Mouse (Mus musculus) midbrain, embryonic 15.5 days (tissue): Measurements from ENCODE around the gene 4933425L06Rik. TPM values are rescaled to one million over a fixed set of nuclear protein-coding genes. Genes with fewer than 3 reads are reported as not detected.

Source experiments
- ATAC-seq: fragments of 200-750 bp; cut with Nextera tagmentation; replicated peaks from 2 replicates; pipeline ENCODE4 v1.8.0; 2017; ENCODE audit warnings: moderate TSS enrichment
- H3K27ac ChIP-seq: fragments of 300-500 bp; sonication (generic); 2 replicates; pipeline ENCODE4 v1.5.1; 2015; ENCODE audit warnings: mild to moderate bottlenecking, inconsistent platforms
- H3K27me3 ChIP-seq: fragments of 300-500 bp; sonication (generic); replicated peaks from 2 replicates; pipeline ENCODE4 v1.6.1; 2015; ENCODE audit warnings: inconsistent platforms
- H3K36me3 ChIP-seq: fragments of 300-500 bp; sonication (generic); replicated peaks from 2 replicates; pipeline ENCODE4 v1.6.1; 2015; ENCODE audit warnings: inconsistent platforms
- H3K4me1 ChIP-seq: fragments of 300-500 bp; sonication (generic); 2 replicates; pipeline ENCODE4 v1.6.1; 2015; ENCODE audit warnings: inconsistent platforms
- H3K4me2 ChIP-seq: fragments of 300-500 bp; sonication (generic); 2 replicates; pipeline ENCODE4 v1.6.1; 2015; ENCODE audit warnings: inconsistent platforms, mild to moderate bottlenecking, moderate library complexity
- H3K4me3 ChIP-seq: fragments of 300-500 bp; sonication (generic); 2 replicates; pipeline ENCODE4 v1.5.1; 2015; ENCODE audit warnings: mild to moderate bottlenecking, inconsistent platforms
- H3K9ac ChIP-seq: fragments of 300-500 bp; sonication (generic); 2 replicates; pipeline ENCODE4 v1.6.1; 2015; ENCODE audit warnings: mild to moderate bottlenecking, inconsistent platforms
- H3K9me3 ChIP-seq: fragments of 300-500 bp; sonication (generic); 2 replicates; pipeline ENCODE4 v1.6.1; 2016; ENCODE audit warnings: inconsistent platforms
- WGBS: fragments of 180-500 bp; shearing (Covaris S2); methylation state at CpG from one replicate; pipeline ENCODE4 v1.1.7; 2015; ENCODE audit warnings: mixed read lengths; 5-methylcytosine and 5-hydroxymethylcytosine counted together
- polyA plus RNA-seq: library from polyadenylated mRNA; unstranded; fragments of >200 nt; fragmentation: Nextera tagmentation; extraction: Ambion mirVana; gene quantifications from 2 replicates; pipeline ENCODE4 v1.2.1, GENCODE M21; 2015

Gene 4933425L06Rik
- polyA plus RNA-seq, 1 experiment from 2014 or later, result not detected

- 80% methylated on average over 7 of the region's 7 CpGs for WGBS
- H3K36me3 ChIP-seq, result no peaks in the 10 kb centered on the region
- no peak for ATAC-seq
These were observed 14.8 kb upstream of the 4933425L06Rik start for GRCm38 (mm10) chr13:105066890-105067845.

GRCm38 (mm10) chr13:105089276-105089675 is 7.4 kb downstream of the 4933425L06Rik start:
- no peak for ATAC-seq
- Histone ChIP-seq H3K4me2 (no peak overlapping the region), H3K36me3 (no peaks in the 10 kb centered on the region), H3K27ac (no peak overlapping the region), H3K9me3 (no peaks in the 10 kb centered on the region), H3K27me3 (no peaks in the 10 kb centered on the region), H3K9ac (no peak overlapping the region), H3K4me1 (no peaks in the 10 kb centered on the region), H3K4me3 (no peak overlapping the region)
- WGBS, result 90% methylated on average over 3 of the region's 3 CpGs

More at GRCm38 (mm10) chr13:105066890-105067845, 14.8 kb upstream of the 4933425L06Rik start:
- H3K9me3 ChIP-seq, result no peaks in the 10 kb centered on the region
- no peak overlapping the region for H3K27ac ChIP-seq
- no peak overlapping the region for H3K9ac ChIP-seq
- no peak overlapping the region for H3K4me2 ChIP-seq
- no peaks in the 10 kb centered on the region for H3K4me1 ChIP-seq
- no peaks in the 10 kb centered on the region for H3K27me3 ChIP-seq
- H3K4me3 ChIP-seq, result no peak overlapping the region

GRCm38 (mm10) chr13:105096316-105096715 is 14.4 kb downstream of the 4933425L06Rik start:
- H3K4me2 ChIP-seq, result no peak overlapping the region
- H3K27ac ChIP-seq, result no peak overlapping the region
- H3K9ac ChIP-seq, result no peak overlapping the region
- WGBS, result 65% methylated on average over 2 of the region's 2 CpGs
- H3K36me3 ChIP-seq, result no peaks in the 10 kb centered on the region
- ATAC-seq, result no peak
- H3K4me1 ChIP-seq, result no peaks in the 10 kb centered on the region
- H3K4me3 ChIP-seq, result no peak overlapping the region
- no peaks in the 10 kb centered on the region for H3K27me3 ChIP-seq
- H3K9me3 ChIP-seq, result no peaks in the 10 kb centered on the region

GRCm38 (mm10) chr13:105100705-105101104 is 18.8 kb downstream of the 4933425L06Rik start:
- no peaks in the 10 kb centered on the region for H3K27me3 ChIP-seq
- H3K4me1 ChIP-seq, result no peaks in the 10 kb centered on the region
- H3K9ac ChIP-seq, result no peak overlapping the region
- H3K9me3 ChIP-seq, result no peaks in the 10 kb centered on the region
- WGBS, result 77% methylated on average over 4 of the region's 4 CpGs
- no peak overlapping the region for H3K4me3 ChIP-seq
- ATAC-seq, result no peak
- no peak overlapping the region for H3K27ac ChIP-seq
- H3K36me3 ChIP-seq, result no peaks in the 10 kb centered on the region
- no peak overlapping the region for H3K4me2 ChIP-seq

- no peak overlapping the region for H3K27ac ChIP-seq
- no peak overlapping the region for H3K4me2 ChIP-seq
- no peak overlapping the region for H3K9ac ChIP-seq
- H3K4me1 ChIP-seq, result no peaks in the 10 kb centered on the region
- H3K36me3 ChIP-seq, result no peaks in the 10 kb centered on the region
- H3K4me3 ChIP-seq, result no peak overlapping the region
- no peaks in the 10 kb centered on the region for H3K9me3 ChIP-seq
- H3K27me3 ChIP-seq, result no peaks in the 10 kb centered on the region
- WGBS, result 83% methylated on average over 2 of the region's 2 CpGs
- ATAC-seq, result no peak
These were observed 22.5 kb downstream of the 4933425L06Rik start for GRCm38 (mm10) chr13:105104385-105104784.

GRCm38 (mm10) chr13:105111599-105111998 is 29.7 kb downstream of the 4933425L06Rik start:
- H3K9me3 ChIP-seq, result no peaks in the 10 kb centered on the region
- H3K4me2 ChIP-seq, result no peak overlapping the region

GRCm38 (mm10) chr13:105121617-105122016 is 39.7 kb downstream of the 4933425L06Rik start:
- Histone ChIP-seq H3K27me3 (no peaks in the 10 kb centered on the region), H3K9ac (no peak overlapping the region), H3K4me1 (no peaks in the 10 kb centered on the region), H3K4me2 (no peak overlapping the region), H3K9me3 (no peaks in the 10 kb centered on the region), H3K4me3 (no peak overlapping the region), H3K36me3 (no peaks in the 10 kb centered on the region), H3K27ac (no peak overlapping the region)
- no peak for ATAC-seq

More at GRCm38 (mm10) chr13:105111599-105111998, 29.7 kb downstream of the 4933425L06Rik start:
- Histone ChIP-seq H3K4me3 (no peak overlapping the region), H3K9ac (no peak overlapping the region), H3K4me1 (no peaks in the 10 kb centered on the region), H3K36me3 (no peaks in the 10 kb centered on the region), H3K27ac (no peak overlapping the region), H3K27me3 (no peaks in the 10 kb centered on the region)
- WGBS, result 90% methylated on average over 6 of the region's 6 CpGs
- no peak for ATAC-seq

- 93% methylated on average over 3 of the region's 3 CpGs for WGBS
- no peak overlapping the region for H3K4me2 ChIP-seq
- H3K27me3 ChIP-seq, result no peaks in the 10 kb centered on the region
- H3K36me3 ChIP-seq, result no peaks in the 10 kb centered on the region
- H3K9ac ChIP-seq, result no peak overlapping the region
- no peak for ATAC-seq
- no peaks in the 10 kb centered on the region for H3K9me3 ChIP-seq
- no peaks in the 10 kb centered on the region for H3K4me1 ChIP-seq
- no peak overlapping the region for H3K27ac ChIP-seq
- no peak overlapping the region for H3K4me3 ChIP-seq
These were observed 40.2 kb downstream of the 4933425L06Rik start for GRCm38 (mm10) chr13:105122092-105122491.

GRCm38 (mm10) chr13:105130080-105130479 is 48.2 kb downstream of the 4933425L06Rik start:
- H3K27me3 ChIP-seq, result no peaks in the 10 kb centered on the region
- H3K4me1 ChIP-seq, result no peaks in the 10 kb centered on the region
- H3K27ac ChIP-seq, result no peak overlapping the region
- ATAC-seq, result no peak
- no peaks in the 10 kb centered on the region for H3K36me3 ChIP-seq
- no peak overlapping the region for H3K4me2 ChIP-seq
- no peaks in the 10 kb centered on the region for H3K9me3 ChIP-seq
- H3K4me3 ChIP-seq, result no peak overlapping the region
- WGBS, result 83% methylated on average over 6 of the region's 6 CpGs
- H3K9ac ChIP-seq, result no peak overlapping the region

- H3K9ac ChIP-seq, result no peak overlapping the region
- H3K9me3 ChIP-seq, result no peaks in the 10 kb centered on the region
- H3K27ac ChIP-seq, result no peak overlapping the region
- H3K4me2 ChIP-seq, result no peak overlapping the region
- no peak for ATAC-seq
- H3K36me3 ChIP-seq, result no peaks in the 10 kb centered on the region
- no peaks in the 10 kb centered on the region for H3K4me1 ChIP-seq
- no peaks in the 10 kb centered on the region for H3K27me3 ChIP-seq
- WGBS, result 67% methylated on average over 6 of the region's 6 CpGs
- no peak overlapping the region for H3K4me3 ChIP-seq
These were observed 50.4 kb downstream of the 4933425L06Rik start for GRCm38 (mm10) chr13:105132370-105132769.

GRCm38 (mm10) chr13:105132776-105133175 is 50.9 kb downstream of the 4933425L06Rik start:
- 87% methylated on average over 2 of the region's 2 CpGs for WGBS
- H3K4me2 ChIP-seq, result no peak overlapping the region
- H3K27me3 ChIP-seq, result no peaks in the 10 kb centered on the region
- no peaks in the 10 kb centered on the region for H3K9me3 ChIP-seq
- H3K4me3 ChIP-seq, result no peak overlapping the region
- no peaks in the 10 kb centered on the region for H3K4me1 ChIP-seq
- H3K36me3 ChIP-seq, result no peaks in the 10 kb centered on the region
- ATAC-seq, result no peak
- H3K27ac ChIP-seq, result no peak overlapping the region
- no peak overlapping the region for H3K9ac ChIP-seq

- ATAC-seq, result no peak
- no peak overlapping the region for H3K4me2 ChIP-seq
- H3K36me3 ChIP-seq, result no peaks in the 10 kb centered on the region
- H3K4me1 ChIP-seq, result no peaks in the 10 kb centered on the region
- WGBS, result 75% methylated on average over 5 of the region's 5 CpGs
- H3K27me3 ChIP-seq, result no peaks in the 10 kb centered on the region
- H3K9me3 ChIP-seq, result no peaks in the 10 kb centered on the region
- H3K27ac ChIP-seq, result no peak overlapping the region
- no peak overlapping the region for H3K4me3 ChIP-seq
- H3K9ac ChIP-seq, result no peak overlapping the region
These were observed 52.5 kb downstream of the 4933425L06Rik start for GRCm38 (mm10) chr13:105134397-105134796.

GRCm38 (mm10) chr13:105139881-105140280 is 58.0 kb downstream of the 4933425L06Rik start:
- H3K9ac ChIP-seq, result no peak overlapping the region

More at GRCm38 (mm10) chr13:105139881-105140280, 58.0 kb downstream of the 4933425L06Rik start:
- Histone ChIP-seq H3K4me3 (no peak overlapping the region), H3K27ac (no peak overlapping the region), H3K9me3 (no peaks in the 10 kb centered on the region), H3K4me2 (no peak overlapping the region), H3K36me3 (no peaks in the 10 kb centered on the region), H3K27me3 (no peaks in the 10 kb centered on the region), H3K4me1 (no peaks in the 10 kb centered on the region)
- no peak for ATAC-seq
- WGBS, result 83% methylated on average over 4 of the region's 4 CpGs
